Mouse (Mus musculus) embryonic facial prominence, embryonic 13.5 days (tissue): Measurements from ENCODE around the gene Wdr81. TPM values are rescaled to one million over a fixed set of nuclear protein-coding genes. Genes with fewer than 3 reads are reported as not detected.
A peak's percentile ranks its signal among the peaks of the same experiment; 100 is the strongest.

Source experiments
- ATAC-seq: fragments of 200-750 bp; cut with Nextera tagmentation; 2 replicates; pipeline ENCODE4 v1.8.0; 2017; ENCODE audit warnings: low read depth; ENCODE audit not compliant: insufficient number of reproducible peaks, insufficient read depth, low FRiP score, low TSS enrichment
- H3K27ac ChIP-seq: fragments of 300-500 bp; sonication (generic); 2 replicates; pipeline ENCODE4 v1.5.1; 2015; ENCODE audit warnings: moderate library complexity, mild to moderate bottlenecking, inconsistent platforms
- H3K27me3 ChIP-seq: fragments of 300-500 bp; sonication (generic); 2 replicates; pipeline ENCODE4 v1.6.1; 2015; ENCODE audit warnings: mild to moderate bottlenecking, inconsistent platforms
- H3K36me3 ChIP-seq: fragments of 300-500 bp; sonication (generic); 2 replicates; pipeline ENCODE4 v1.6.1; 2015; ENCODE audit warnings: mild to moderate bottlenecking, inconsistent platforms
- H3K4me1 ChIP-seq: fragments of 300-500 bp; sonication (generic); 2 replicates; pipeline ENCODE4 v1.6.1; 2015; ENCODE audit warnings: inconsistent platforms
- H3K4me2 ChIP-seq: fragments of 300-500 bp; sonication (generic); 2 replicates; pipeline ENCODE4 v1.6.1; 2015; ENCODE audit warnings: moderate library complexity, mild to moderate bottlenecking, inconsistent platforms
- H3K4me3 ChIP-seq: fragments of 300-500 bp; sonication (generic); 2 replicates; pipeline ENCODE4 v1.5.1; 2015; ENCODE audit warnings: mild to moderate bottlenecking, inconsistent platforms
- H3K9ac ChIP-seq: fragments of 300-500 bp; sonication (generic); 2 replicates; pipeline ENCODE4 v1.6.1; 2015; ENCODE audit warnings: mild to moderate bottlenecking, inconsistent platforms
- H3K9me3 ChIP-seq: fragments of 300-500 bp; sonication (generic); 2 replicates; pipeline ENCODE4 v1.6.1; 2016; ENCODE audit warnings: inconsistent platforms
- WGBS: fragments of 180-500 bp; shearing (Covaris S2); methylation state at CpG from one replicate; pipeline ENCODE4 v1.1.7; 2015; ENCODE audit warnings: mixed read lengths; 5-methylcytosine and 5-hydroxymethylcytosine counted together
- polyA plus RNA-seq: library from polyadenylated mRNA; unstranded; fragments of >200 nt; fragmentation: Nextera tagmentation; extraction: Ambion mirVana; gene quantifications from 2 replicates; pipeline ENCODE4 v1.2.1, GENCODE M21; 2015

The Wdr81 gene
- polyA plus RNA-seq, 1 experiment from 2014 or later = 5.3 TPM

DNA sequence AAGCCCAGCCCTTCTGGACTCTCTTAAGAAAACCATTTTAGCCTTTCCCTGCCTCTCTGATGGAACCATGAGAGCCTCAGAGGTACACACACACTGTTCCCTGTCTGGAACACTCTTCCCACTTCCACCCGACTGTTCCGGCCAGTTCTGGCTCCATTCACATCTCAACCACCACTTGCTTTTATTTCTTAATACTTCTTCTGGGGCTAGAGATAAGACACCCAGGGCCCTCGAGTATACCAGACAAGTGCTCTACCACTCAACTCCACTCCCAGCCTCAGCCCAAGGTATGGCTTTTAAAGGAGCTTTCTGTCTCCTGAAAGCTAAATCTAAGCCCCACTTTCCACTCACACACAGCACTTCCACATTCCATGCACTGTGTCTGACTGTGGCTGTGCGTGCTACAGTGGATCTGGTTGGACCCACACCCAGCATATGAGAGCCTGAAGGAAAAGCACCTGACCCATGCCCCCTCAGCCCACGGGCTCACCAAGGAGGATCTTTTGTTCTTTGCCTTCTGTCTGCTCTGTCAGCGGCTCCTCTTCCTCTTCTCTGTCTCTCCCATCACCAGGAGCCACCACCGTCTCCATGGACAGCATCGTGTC, 4.1 kb downstream of the Wdr81 start:
- 87% methylated on average over 8 of the region's 8 CpGs for WGBS

DNA sequence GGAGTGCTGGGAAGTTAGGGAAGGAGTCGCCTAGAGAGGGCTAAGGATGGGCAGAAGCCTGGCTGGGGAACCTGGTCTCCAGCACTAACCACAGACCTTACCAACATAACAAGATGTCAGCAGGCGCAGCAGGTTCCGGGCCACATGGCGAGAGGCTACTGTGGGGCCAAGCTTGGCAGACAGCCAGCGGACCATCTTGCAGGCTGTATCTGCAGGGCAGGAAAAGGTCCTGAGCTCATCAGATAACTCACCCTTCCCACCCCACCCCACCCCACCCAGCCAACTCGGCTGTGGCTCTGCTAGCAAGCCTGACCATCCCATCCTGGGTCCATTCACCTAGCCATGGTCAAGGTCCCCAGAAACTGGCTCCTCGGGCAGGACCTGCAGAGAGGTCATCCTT, 4.8 kb downstream of the Wdr81 start:
- WGBS = 86% methylated on average over 7 of the region's 7 CpGs
- H3K36me3 ChIP-seq = peaks cover 65% of the 10 kb centered on the region
- H3K4me2 ChIP-seq = no peak overlapping the region
- H3K27ac ChIP-seq = no peak overlapping the region
- no peaks in the 10 kb centered on the region for H3K27me3 ChIP-seq
- H3K9me3 ChIP-seq = no peaks in the 10 kb centered on the region
- ATAC-seq = no peak
- peaks cover 15% of the 10 kb centered on the region for H3K4me1 ChIP-seq
- H3K4me3 ChIP-seq = no peak overlapping the region
- no peak overlapping the region for H3K9ac ChIP-seq

More for the DNA sequence above, 4.1 kb downstream of the Wdr81 start:
- no peak for ATAC-seq
- Histone ChIP-seq H3K4me3 (no peak overlapping the region), H3K4me1 (peaks cover 22% of the 10 kb centered on the region), H3K27me3 (no peaks in the 10 kb centered on the region), H3K27ac (no peak overlapping the region), H3K9ac (peak overlapping the region; percentile 52; the same call in 1 of the 2 replicates), H3K4me2 (no peak overlapping the region), H3K9me3 (no peaks in the 10 kb centered on the region), H3K36me3 (peaks cover 58% of the 10 kb centered on the region)

GRCm38 (mm10) chr11:75448575-75448974, 5.9 kb downstream of the Wdr81 start:
- Histone ChIP-seq H3K4me1 (peaks cover 8% of the 10 kb centered on the region), H3K27me3 (no peaks in the 10 kb centered on the region), H3K36me3 (peaks cover 76% of the 10 kb centered on the region), H3K27ac (no peak overlapping the region), H3K4me3 (no peak overlapping the region), H3K9me3 (no peaks in the 10 kb centered on the region), H3K4me2 (no peak overlapping the region), H3K9ac (no peak overlapping the region)
- ATAC-seq = no peak
- 73% methylated on average over 3 of the region's 3 CpGs for WGBS

DNA sequence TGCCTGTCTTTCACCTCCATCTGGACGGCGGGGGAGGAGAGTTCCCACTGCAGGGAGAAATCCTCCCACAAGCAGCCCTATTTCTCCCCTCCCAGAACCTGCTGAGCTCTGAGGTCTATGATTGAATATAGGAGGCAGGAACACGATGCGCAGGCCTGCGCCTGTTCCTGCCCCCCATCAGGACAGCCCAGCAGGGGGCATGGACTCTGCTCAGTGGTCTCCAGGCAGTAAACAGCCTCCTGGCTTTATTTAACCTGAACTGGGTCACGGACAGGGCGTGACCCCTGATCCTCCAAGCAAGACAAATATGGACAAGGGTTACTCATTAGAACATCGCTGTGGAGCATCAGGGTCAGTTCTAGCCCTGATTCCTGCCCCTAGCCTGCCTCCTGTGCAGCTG, 10.8 kb downstream of the Wdr81 start:
- H3K4me3 ChIP-seq = no peak overlapping the region
- H3K4me2 ChIP-seq = no peak overlapping the region
- no peaks in the 10 kb centered on the region for H3K27me3 ChIP-seq
- WGBS = 42% methylated on average over 8 of the region's 8 CpGs
- H3K9me3 ChIP-seq = no peaks in the 10 kb centered on the region
- H3K9ac ChIP-seq = no peak overlapping the region
- no peak overlapping the region for H3K27ac ChIP-seq
- ATAC-seq = no peak
- H3K36me3 ChIP-seq = peaks cover 74% of the 10 kb centered on the region
- H3K4me1 ChIP-seq = no peaks in the 10 kb centered on the region

DNA sequence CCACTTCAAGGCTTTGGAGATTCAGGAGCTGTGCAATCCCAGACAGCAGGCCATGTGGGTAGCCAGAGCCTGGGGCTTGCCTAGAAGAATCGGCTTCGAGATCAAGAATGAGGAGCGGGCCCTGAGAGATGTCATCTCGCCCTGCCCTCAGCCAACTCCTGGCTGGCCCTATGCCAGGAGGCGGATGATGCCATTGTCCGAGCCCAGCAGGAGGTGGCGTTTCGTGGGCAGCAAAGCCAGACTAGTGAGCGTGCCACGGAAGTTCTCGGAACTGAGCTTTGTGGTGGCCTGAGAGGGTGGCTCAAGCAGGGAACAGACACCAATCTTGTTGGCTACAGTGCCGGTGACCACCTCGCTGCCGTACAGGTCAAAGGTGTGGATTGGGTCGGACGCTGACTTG, 12.9 kb downstream of the Wdr81 start:
- H3K4me1 ChIP-seq = no peaks in the 10 kb centered on the region
- no peaks in the 10 kb centered on the region for H3K9me3 ChIP-seq
- peaks cover 54% of the 10 kb centered on the region for H3K36me3 ChIP-seq
- no peak overlapping the region for H3K4me2 ChIP-seq
- ATAC-seq = no peak
- no peak overlapping the region for H3K27ac ChIP-seq
- H3K27me3 ChIP-seq = no peaks in the 10 kb centered on the region
- no peak overlapping the region for H3K9ac ChIP-seq
- no peak overlapping the region for H3K4me3 ChIP-seq
- WGBS = 87% methylated on average over 16 of the region's 16 CpGs

GRCm38 (mm10) chr11:75441034-75441433, 13.5 kb downstream of the Wdr81 start:
- 81% methylated on average over 7 of the region's 7 CpGs for WGBS
- H3K4me3 ChIP-seq = no peak overlapping the region
- H3K4me1 ChIP-seq = no peaks in the 10 kb centered on the region
- no peak overlapping the region for H3K4me2 ChIP-seq
- no peaks in the 10 kb centered on the region for H3K9me3 ChIP-seq
- H3K36me3 ChIP-seq = peaks cover 52% of the 10 kb centered on the region
- H3K27me3 ChIP-seq = no peaks in the 10 kb centered on the region
- H3K9ac ChIP-seq = no peak overlapping the region
- ATAC-seq = no peak
- H3K27ac ChIP-seq = no peak overlapping the region

DNA sequence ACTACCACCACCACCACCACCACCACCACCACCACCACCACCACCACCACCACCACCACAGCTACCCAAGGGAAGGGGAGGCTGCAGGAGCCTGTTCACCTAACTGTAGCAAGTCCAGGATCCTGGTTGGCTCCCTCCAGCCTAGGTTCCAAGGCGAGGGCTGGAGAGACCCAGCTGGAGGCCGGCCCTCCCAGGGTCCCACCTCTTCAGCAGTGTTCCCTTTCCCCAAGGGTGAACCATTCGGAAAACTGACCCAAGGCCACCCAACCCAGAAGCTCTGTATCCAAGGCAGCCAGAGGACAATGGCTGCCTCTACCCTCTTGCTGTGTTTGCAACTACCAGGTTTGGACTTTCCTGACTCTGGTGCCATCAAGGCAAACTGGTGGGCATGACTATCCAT, 14.6 kb downstream of the Wdr81 start:
- no peak for ATAC-seq
- H3K27me3 ChIP-seq = no peaks in the 10 kb centered on the region
- H3K27ac ChIP-seq = no peak overlapping the region
- H3K9ac ChIP-seq = no peak overlapping the region
- H3K4me1 ChIP-seq = no peaks in the 10 kb centered on the region
- H3K4me2 ChIP-seq = no peak overlapping the region
- H3K9me3 ChIP-seq = no peaks in the 10 kb centered on the region
- no peak overlapping the region for H3K4me3 ChIP-seq
- peaks cover 41% of the 10 kb centered on the region for H3K36me3 ChIP-seq
- 91% methylated on average over 3 of the region's 3 CpGs for WGBS

DNA sequence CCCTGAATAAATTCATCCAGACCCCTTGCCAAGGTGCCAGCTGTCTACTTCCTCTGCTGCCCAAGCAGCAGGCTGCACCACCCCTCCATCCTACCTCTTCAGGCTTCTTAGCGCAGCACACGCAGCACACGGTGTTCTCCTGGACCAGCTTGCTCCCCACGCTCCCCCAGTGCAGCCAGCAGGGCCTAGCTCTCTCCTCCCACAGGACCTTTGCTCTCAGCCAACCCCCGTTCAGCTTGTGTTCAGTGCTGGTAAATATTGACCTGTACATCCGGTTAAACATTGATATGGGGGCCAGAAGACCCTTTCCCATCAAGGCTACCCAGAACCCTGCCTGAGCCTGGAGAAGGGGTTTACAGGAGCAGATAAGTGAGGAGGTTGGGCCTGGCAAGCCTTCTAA, 15.2 kb downstream of the Wdr81 start, which contains the start of gene Serpinf2:
Gene Serpinf2 (minus strand): TSS at position 229 of the 400 bp plus-strand sequence.
- no peak within 1 kb of the TSS for H3K9ac ChIP-seq
- no peak within 1 kb of the TSS for H3K27ac ChIP-seq
- peaks cover 36% of the 10 kb centered on the region for H3K36me3 ChIP-seq
- H3K27me3 ChIP-seq = no peaks in the 10 kb centered on the region
- 88% methylated on average over 6 of the region's 6 CpGs for WGBS
- H3K4me3 ChIP-seq = no peak within 1 kb of the TSS
- H3K4me1 ChIP-seq = no peaks in the 10 kb centered on the region
- no peak for ATAC-seq
- H3K9me3 ChIP-seq = no peaks in the 10 kb centered on the region
- H3K4me2 ChIP-seq = no peak within 1 kb of the TSS

DNA sequence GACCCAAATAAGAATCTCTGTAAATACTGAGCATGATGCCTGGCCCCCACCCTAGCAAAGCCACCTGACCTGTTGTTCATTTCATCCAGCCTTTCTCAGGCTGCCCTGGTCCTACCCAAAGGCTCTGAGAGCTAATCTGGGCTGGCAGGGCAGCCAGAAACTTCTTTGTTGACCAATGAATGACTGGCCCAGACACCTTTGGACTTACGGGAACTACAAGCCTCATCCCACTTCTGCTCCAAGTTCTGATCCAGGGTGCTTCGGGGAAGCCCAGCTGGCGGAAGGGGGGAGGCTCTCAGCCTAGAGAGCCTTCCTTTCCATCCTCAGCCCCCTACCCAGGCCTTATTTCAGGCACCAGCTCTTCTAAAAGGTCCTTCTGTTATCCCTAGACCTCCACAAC, 15.7 kb downstream of the Wdr81 start:
- no peak overlapping the region for H3K4me3 ChIP-seq
- H3K27ac ChIP-seq = no peak overlapping the region
- no peak overlapping the region for H3K4me2 ChIP-seq
- peaks cover 30% of the 10 kb centered on the region for H3K36me3 ChIP-seq
- no peaks in the 10 kb centered on the region; the same call in 1 of the 2 replicates for H3K9me3 ChIP-seq
- no peaks in the 10 kb centered on the region for H3K4me1 ChIP-seq
- 92% methylated on average over 3 of the region's 3 CpGs for WGBS
- no peaks in the 10 kb centered on the region for H3K27me3 ChIP-seq
- H3K9ac ChIP-seq = no peak overlapping the region
- ATAC-seq = no peak

DNA sequence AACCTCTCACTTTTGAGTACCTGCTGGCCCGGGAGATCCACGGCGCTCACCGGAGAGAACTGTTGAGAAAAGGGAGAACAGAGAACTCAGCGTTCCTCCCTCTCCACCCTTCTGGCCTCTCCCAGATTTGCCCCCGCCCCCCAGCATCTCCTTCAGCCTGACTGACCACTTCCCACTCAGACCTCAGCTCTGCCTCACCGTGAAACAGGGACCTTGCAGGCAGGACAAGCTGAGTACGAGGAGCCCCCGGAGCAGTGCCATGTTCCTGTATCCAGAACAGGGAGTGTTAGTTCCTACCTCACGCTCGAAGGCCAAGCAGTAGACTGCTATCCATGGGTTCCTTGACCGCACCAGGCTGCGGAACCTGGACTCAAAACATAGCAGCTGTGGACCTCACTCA, 16.3 kb downstream of the Wdr81 start:
- no peaks in the 10 kb centered on the region for H3K4me1 ChIP-seq
- WGBS = 81% methylated on average over 13 of the region's 13 CpGs
- ATAC-seq = no peak

GRCm38 (mm10) chr11:75434138-75434537, 20.4 kb downstream of the Wdr81 start:
- no peaks in the 10 kb centered on the region; the same call in 1 of the 2 replicates for H3K9me3 ChIP-seq
- H3K27me3 ChIP-seq = no peaks in the 10 kb centered on the region
- no peak overlapping the region for H3K4me2 ChIP-seq

More for the DNA sequence above, 16.3 kb downstream of the Wdr81 start:
- Histone ChIP-seq H3K27me3 (no peaks in the 10 kb centered on the region), H3K27ac (no peak overlapping the region), H3K4me2 (no peak overlapping the region), H3K4me3 (no peak overlapping the region), H3K9me3 (no peaks in the 10 kb centered on the region; the same call in 1 of the 2 replicates), H3K9ac (no peak overlapping the region), H3K36me3 (peaks cover 24% of the 10 kb centered on the region)

GRCm38 (mm10) chr11:75431307-75431706, 23.2 kb downstream of the Wdr81 start:
- H3K27ac ChIP-seq = no peak overlapping the region
- H3K4me2 ChIP-seq = no peak overlapping the region
- H3K9me3 ChIP-seq = no peaks in the 10 kb centered on the region; the same call in 1 of the 2 replicates
- no peak overlapping the region for H3K4me3 ChIP-seq
- no peak overlapping the region for H3K9ac ChIP-seq
- H3K27me3 ChIP-seq = no peaks in the 10 kb centered on the region
- 0 out of 2 replicates have a peak, but pooled peaks cover 6% of the 10 kb centered on the region for H3K4me1 ChIP-seq
- peak; percentile 45; the same call in 1 of the 2 replicates for ATAC-seq
- no peaks in the 10 kb centered on the region for H3K36me3 ChIP-seq
- WGBS = 70% methylated on average over 11 of the region's 11 CpGs

More at GRCm38 (mm10) chr11:75434138-75434537, 20.4 kb downstream of the Wdr81 start:
- no peak for ATAC-seq
- Histone ChIP-seq H3K4me3 (no peak overlapping the region), H3K27ac (no peak overlapping the region), H3K4me1 (0 out of 2 replicates have a peak, but pooled peaks cover 6% of the 10 kb centered on the region), H3K9ac (no peak overlapping the region), H3K36me3 (no peaks in the 10 kb centered on the region)
- WGBS = 84% methylated on average over 5 of the region's 5 CpGs
